Mouse (Mus musculus): ENCODE measurements around the gene Aanat. TPM values are rescaled to one million over a fixed set of nuclear protein-coding genes. Genes with fewer than 3 reads are reported as not detected.

The Aanat gene
- polyA plus RNA-seq, 1 experiment from 2014 or later, result not detected

- no peaks in the 10 kb centered on the region for H3K9me3 ChIP-seq (ENCODE audit: control insufficient read depth)
- no peak overlapping the region for H3K27ac ChIP-seq (ENCODE audit: low read depth, low read length)
- no peak for TF ChIP-seq CTCF (IDR thresholded peaks at IDR 0.05; ENCODE audit: low read depth)
- 80% methylated on average over 9 of the region's 9 CpGs for WGBS
- H3K36me3 ChIP-seq (ENCODE audit: control insufficient read depth, insufficient read depth), result peaks cover 18% of the 10 kb centered on the region; the same call in 1 of the 2 replicates
- H3K4me3 ChIP-seq (ENCODE audit: low read depth, low read length), result no peak overlapping the region
- peaks cover 15% of the 10 kb centered on the region for H3K4me1 ChIP-seq (replicated peaks; ENCODE audit: control insufficient read depth, insufficient read depth, low read length)
- H3K9ac ChIP-seq (ENCODE audit: low read depth, low read length), result no peak overlapping the region
- H3K27me3 ChIP-seq (replicated peaks; ENCODE audit: control insufficient read depth, insufficient read depth, low read length), result no peaks in the 10 kb centered on the region
- H3K4me2 ChIP-seq (replicated peaks; ENCODE audit: low read depth), result no peak overlapping the region
- no peak for ATAC-seq
Measured at GRCm38 (mm10) chr11:116611883-116612282, 25.7 kb downstream of the Aanat start.

- Histone ChIP-seq H3K36me3 (ENCODE audit: control insufficient read depth, insufficient read depth) (peaks cover 14% of the 10 kb centered on the region; the same call in 1 of the 2 replicates), H3K27ac (ENCODE audit: low read depth, low read length) (no peak overlapping the region), H3K9ac (ENCODE audit: low read depth, low read length) (no peak overlapping the region), H3K4me3 (ENCODE audit: low read depth, low read length) (no peak overlapping the region), H3K27me3 (replicated peaks; ENCODE audit: control insufficient read depth, insufficient read depth, low read length) (no peaks in the 10 kb centered on the region), H3K4me2 (replicated peaks; ENCODE audit: low read depth) (no peak overlapping the region), H3K4me1 (replicated peaks; ENCODE audit: control insufficient read depth, insufficient read depth, low read length) (peaks cover 15% of the 10 kb centered on the region), H3K9me3 (ENCODE audit: control insufficient read depth) (no peaks in the 10 kb centered on the region)
- ATAC-seq, result no peak
- TF ChIP-seq CTCF (IDR thresholded peaks at IDR 0.05; ENCODE audit: low read depth), result no peak
- 83% methylated on average over 1 of the region's 1 CpGs for WGBS
Measured at GRCm38 (mm10) chr11:116612554-116612953, 26.3 kb downstream of the Aanat start.

- no peak overlapping the region for H3K4me2 ChIP-seq (replicated peaks; ENCODE audit: low read depth)
- no peak overlapping the region for H3K9ac ChIP-seq (ENCODE audit: low read depth, low read length)
- H3K4me3 ChIP-seq (ENCODE audit: low read depth, low read length), result no peak overlapping the region
- ATAC-seq, result no peak
- H3K9me3 ChIP-seq (ENCODE audit: control insufficient read depth), result no peaks in the 10 kb centered on the region
- no peak for TF ChIP-seq CTCF (IDR thresholded peaks at IDR 0.05; ENCODE audit: low read depth)
- WGBS, result 86% methylated on average over 6 of the region's 6 CpGs
- no peak overlapping the region for H3K27ac ChIP-seq (ENCODE audit: low read depth, low read length)
- no peaks in the 10 kb centered on the region for H3K27me3 ChIP-seq (replicated peaks; ENCODE audit: control insufficient read depth, insufficient read depth, low read length)
- H3K4me1 ChIP-seq (replicated peaks; ENCODE audit: control insufficient read depth, insufficient read depth, low read length), result peaks cover 15% of the 10 kb centered on the region
- peaks cover 14% of the 10 kb centered on the region; the same call in 1 of the 2 replicates for H3K36me3 ChIP-seq (ENCODE audit: control insufficient read depth, insufficient read depth)
Measured at GRCm38 (mm10) chr11:116613234-116613633, 27.0 kb downstream of the Aanat start.

GRCm38 (mm10) chr11:116615735-116616437, 29.7 kb downstream of the Aanat start:
- Histone ChIP-seq H3K9ac (ENCODE audit: low read depth, low read length) (no peak overlapping the region), H3K9me3 (ENCODE audit: control insufficient read depth) (no peaks in the 10 kb centered on the region), H3K27ac (ENCODE audit: low read depth, low read length) (no peak overlapping the region; the same call in 1 of the 2 replicates), H3K36me3 (ENCODE audit: control insufficient read depth, insufficient read depth) (no peaks in the 10 kb centered on the region), H3K4me3 (ENCODE audit: low read depth, low read length) (0 out of 2 replicates have a peak overlapping the region, but pooled peaks have one; percentile 3), H3K27me3 (replicated peaks; ENCODE audit: control insufficient read depth, insufficient read depth, low read length) (no peaks in the 10 kb centered on the region), H3K4me1 (replicated peaks; ENCODE audit: control insufficient read depth, insufficient read depth, low read length) (peaks cover 26% of the 10 kb centered on the region), H3K4me2 (replicated peaks; ENCODE audit: low read depth) (peak overlapping the region; percentile 37)
- WGBS, result 23% methylated on average over 15 of the region's 15 CpGs
- peak; percentile 61 for ATAC-seq
- peak; percentile 56 for TF ChIP-seq CTCF (IDR thresholded peaks at IDR 0.05; ENCODE audit: low read depth)

- Histone ChIP-seq H3K4me2 (replicated peaks; ENCODE audit: low read depth) (0 out of 2 replicates have a peak overlapping the region, but pooled peaks have one; percentile 37), H3K9ac (ENCODE audit: low read depth, low read length) (no peak overlapping the region)
- 68% methylated on average over 10 of the region's 10 CpGs for WGBS
Measured at GRCm38 (mm10) chr11:116616438-116617118, 30.3 kb downstream of the Aanat start.

GRCm38 (mm10) chr11:116617641-116618040, 31.4 kb downstream of the Aanat start:
- ATAC-seq, result no peak
- Histone ChIP-seq H3K9ac (ENCODE audit: low read depth, low read length) (no peak overlapping the region), H3K36me3 (ENCODE audit: control insufficient read depth, insufficient read depth) (no peaks in the 10 kb centered on the region), H3K4me1 (replicated peaks; ENCODE audit: control insufficient read depth, insufficient read depth, low read length) (peaks cover 35% of the 10 kb centered on the region), H3K27me3 (replicated peaks; ENCODE audit: control insufficient read depth, insufficient read depth, low read length) (no peaks in the 10 kb centered on the region), H3K9me3 (ENCODE audit: control insufficient read depth) (no peaks in the 10 kb centered on the region), H3K4me3 (ENCODE audit: low read depth, low read length) (no peak overlapping the region), H3K4me2 (replicated peaks; ENCODE audit: low read depth) (no peak overlapping the region), H3K27ac (ENCODE audit: low read depth, low read length) (no peak overlapping the region)
- 84% methylated on average over 7 of the region's 7 CpGs for WGBS
- TF ChIP-seq CTCF (IDR thresholded peaks at IDR 0.05; ENCODE audit: low read depth), result no peak

More at GRCm38 (mm10) chr11:116616438-116617118, 30.3 kb downstream of the Aanat start:
- no peaks in the 10 kb centered on the region for H3K9me3 ChIP-seq (ENCODE audit: control insufficient read depth)
- no peak for ATAC-seq
- no peaks in the 10 kb centered on the region for H3K27me3 ChIP-seq (replicated peaks; ENCODE audit: control insufficient read depth, insufficient read depth, low read length)
- H3K4me1 ChIP-seq (replicated peaks; ENCODE audit: control insufficient read depth, insufficient read depth, low read length), result peaks cover 29% of the 10 kb centered on the region
- H3K27ac ChIP-seq (ENCODE audit: low read depth, low read length), result no peak overlapping the region; the same call in 1 of the 2 replicates
- no peak for TF ChIP-seq CTCF (IDR thresholded peaks at IDR 0.05; ENCODE audit: low read depth)
- no peak overlapping the region for H3K4me3 ChIP-seq (ENCODE audit: low read depth, low read length)
- no peaks in the 10 kb centered on the region for H3K36me3 ChIP-seq (ENCODE audit: control insufficient read depth, insufficient read depth)
